Mouse (Mus musculus): ENCODE results near the gene Gm17482. TPM values are rescaled to one million over a fixed set of nuclear protein-coding genes. Genes with fewer than 3 reads are reported as not detected.

The Gm17482 gene
- polyA plus RNA-seq, 1 experiment = not detected

DNA sequence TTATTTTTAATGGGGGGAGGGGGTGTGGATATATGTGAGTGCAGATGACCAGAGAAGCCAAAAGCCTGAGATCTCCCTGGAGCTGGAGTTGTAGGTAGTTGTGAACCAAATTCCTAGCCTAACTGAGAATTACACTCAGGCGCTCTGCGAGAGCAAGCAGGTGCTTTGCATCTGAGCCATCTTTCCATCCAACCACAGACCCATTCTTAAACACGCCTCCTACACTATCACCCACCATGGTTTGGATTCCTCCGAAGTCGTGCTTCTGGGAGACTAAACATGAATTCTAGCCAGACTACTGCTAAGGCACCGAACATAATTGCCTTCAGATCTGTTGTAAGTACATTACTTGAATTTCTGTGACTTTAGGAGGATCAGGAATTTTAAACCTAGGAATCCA is 59.3 kb downstream of the Gm17482 start:
- WGBS = 79% methylated on average over 6 of the region's 6 CpGs
- DNase-seq (ENCODE audit: low read depth, low spot score) = no peak

DNA sequence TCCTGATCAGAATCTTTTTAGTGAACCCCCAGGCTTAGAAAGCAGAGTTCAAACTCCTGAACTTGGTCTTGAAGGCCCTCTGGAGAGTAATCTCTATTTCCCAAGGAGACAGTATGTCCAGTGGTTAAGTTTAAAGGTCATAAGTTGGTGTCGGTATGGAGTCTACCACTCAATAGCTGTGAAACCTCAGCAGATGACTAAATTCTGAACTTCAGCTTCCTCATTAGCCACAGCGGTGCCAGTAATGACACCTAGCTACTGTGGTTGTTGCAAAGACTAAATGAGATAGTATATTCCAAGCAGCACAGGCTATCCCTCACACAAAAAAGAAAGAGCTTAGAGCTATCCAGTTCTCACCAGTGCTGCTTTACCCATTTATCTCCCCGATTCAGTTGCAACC is 61.1 kb downstream of the Gm17482 start:
- no peak for DNase-seq (ENCODE audit: low read depth, low spot score)
- 84% methylated on average over 3 of the region's 3 CpGs for whole genome bisulfite sequencing

GRCm38 (mm10) chr6:115290561-115290960 is 63.4 kb downstream of the Gm17482 start:
- 87% methylated on average over 5 of the region's 5 CpGs for WGBS
- no peak for DNase-seq (ENCODE audit: low read depth, low spot score)

DNA sequence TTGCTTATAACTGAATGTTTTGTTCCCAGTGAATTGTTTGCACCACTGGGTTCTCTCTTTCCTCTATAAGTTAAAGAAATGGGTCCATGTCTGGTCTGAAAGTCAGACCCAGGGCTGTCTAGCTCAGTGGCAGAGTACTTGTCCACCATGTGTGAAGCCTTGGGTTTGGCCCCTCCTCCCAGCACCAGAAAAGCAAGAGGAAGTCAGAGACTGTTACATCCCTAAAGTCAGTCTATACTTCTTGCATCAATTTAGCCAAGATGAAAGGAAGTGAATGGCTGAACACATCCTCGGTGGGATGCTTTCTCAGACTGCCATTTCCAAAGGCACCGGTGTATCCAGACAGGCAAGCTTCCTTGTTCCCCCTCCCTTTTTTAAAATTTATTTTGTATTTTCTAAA is 63.9 kb downstream of the Gm17482 start:
- DNase-seq (ENCODE audit: low read depth, low spot score) = no peak
- WGBS = 79% methylated on average over 2 of the region's 2 CpGs

DNA sequence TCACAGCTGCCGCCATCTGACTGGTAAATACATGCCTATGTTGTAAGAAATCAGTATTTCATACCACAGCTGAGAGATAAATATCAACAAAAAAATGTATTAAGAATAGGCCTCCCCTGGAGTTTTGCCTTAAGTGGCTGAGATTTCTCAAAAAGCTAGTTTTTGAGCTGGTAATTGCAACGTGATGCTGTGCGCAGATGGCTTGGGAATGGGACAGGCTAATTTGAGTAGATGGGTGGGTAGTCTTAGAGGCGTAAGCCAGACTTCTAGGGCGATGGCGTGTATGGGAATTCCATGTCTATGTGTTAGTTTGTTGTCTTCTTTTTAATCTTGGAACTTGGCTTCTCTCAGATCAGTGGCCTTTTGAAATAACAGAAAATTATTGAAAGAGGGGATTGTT is 64.7 kb downstream of the Gm17482 start:
- no peak for DNase-seq (ENCODE audit: low read depth, low spot score)

GRCm38 (mm10) chr6:115292621-115293020 is 65.5 kb downstream of the Gm17482 start:
- WGBS = 73% methylated on average over 6 of the region's 6 CpGs
- no peak for DNase-seq (ENCODE audit: low read depth, low spot score)

More for the DNA sequence above, 64.7 kb downstream of the Gm17482 start:
- 92% methylated on average over 6 of the region's 6 CpGs for WGBS

- DNase-seq (ENCODE audit: low read depth, low spot score) = no peak
- 89% methylated on average over 2 of the region's 2 CpGs for WGBS
These were observed 66.7 kb downstream of the Gm17482 start for GRCm38 (mm10) chr6:115293877-115294276.

GRCm38 (mm10) chr6:115307134-115307533 is 80.0 kb downstream of the Gm17482 start:
- DNase-seq (ENCODE audit: low read depth, low spot score) = no peak
- WGBS = 70% methylated on average over 2 of the region's 2 CpGs

Other genes with a start within 250 kb of the Gm17482 start
- gene Tamm41, start 189.5 kb upstream of the Gm17482 start, polyA plus RNA-seq (2012; rRNA removed) = 32.7 and 44.3 TPM in 2 replicates
- gene Syn2, start 92.4 kb upstream of the Gm17482 start, polyA plus RNA-seq (2012; rRNA removed) = 3.0 TPM in 2 replicates
- gene Timp4, start 24.9 kb downstream of the Gm17482 start, polyA plus RNA-seq (2012; rRNA removed) = 1.1 and 1.2 TPM in 2 replicates
- 5.3 TPM in 2 replicates for gene Pparg, start 133.6 kb downstream of the Gm17482 start, polyA plus RNA-seq (2012; rRNA removed)

Measured in large intestine, adult 2 months (tissue).